Mouse (Mus musculus) megakaryocyte, embryonic 14.5 days (primary cell): Measurements from ENCODE around the gene Zfp444.

Experiments used
- FLI1 ChIP-seq: IDR thresholded peaks from 2 replicates; pipeline ENCODE4 v1.6.1; 2012; ENCODE audit warnings: low read length, inconsistent platforms, mixed read lengths
- GATA1 ChIP-seq: IDR thresholded peaks from 3 replicates; pipeline ENCODE4 v1.6.1; 2012; ENCODE audit warnings: mixed read lengths, low read length, inconsistent platforms, borderline replicate concordance

DNA sequence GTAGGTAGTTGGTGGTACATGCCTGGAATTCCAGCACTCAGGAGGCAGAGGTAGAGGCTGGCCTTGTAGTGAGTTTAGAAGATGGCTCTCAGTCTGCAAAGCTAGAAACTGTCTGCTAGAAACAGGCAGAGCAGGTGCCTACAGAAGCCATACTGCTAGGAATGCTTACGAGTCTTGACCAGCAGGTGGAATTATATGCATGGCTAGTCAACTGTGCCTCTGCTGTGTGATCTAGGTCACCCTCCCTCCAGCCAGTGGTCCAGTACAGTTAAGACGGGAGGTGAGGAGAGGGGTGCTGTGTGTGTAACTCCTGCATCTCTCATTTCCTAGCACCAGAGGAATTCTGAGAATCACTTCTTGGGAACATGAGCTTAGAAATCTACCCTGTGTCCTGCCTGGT lies 14.7 kb downstream of the Zfp444 start:
- no peak for TF ChIP-seq GATA1
- no peak for TF ChIP-seq FLI1
